Mouse (Mus musculus): Measurements from ENCODE around the gene Kncn. TPM values are rescaled to one million over a fixed set of nuclear protein-coding genes. Genes with fewer than 3 reads are reported as not detected.
A peak's percentile ranks its signal among the peaks of the same experiment; 100 is the strongest.

Kncn gene
- polyA plus RNA-seq, 1 experiment = not detected

DNA sequence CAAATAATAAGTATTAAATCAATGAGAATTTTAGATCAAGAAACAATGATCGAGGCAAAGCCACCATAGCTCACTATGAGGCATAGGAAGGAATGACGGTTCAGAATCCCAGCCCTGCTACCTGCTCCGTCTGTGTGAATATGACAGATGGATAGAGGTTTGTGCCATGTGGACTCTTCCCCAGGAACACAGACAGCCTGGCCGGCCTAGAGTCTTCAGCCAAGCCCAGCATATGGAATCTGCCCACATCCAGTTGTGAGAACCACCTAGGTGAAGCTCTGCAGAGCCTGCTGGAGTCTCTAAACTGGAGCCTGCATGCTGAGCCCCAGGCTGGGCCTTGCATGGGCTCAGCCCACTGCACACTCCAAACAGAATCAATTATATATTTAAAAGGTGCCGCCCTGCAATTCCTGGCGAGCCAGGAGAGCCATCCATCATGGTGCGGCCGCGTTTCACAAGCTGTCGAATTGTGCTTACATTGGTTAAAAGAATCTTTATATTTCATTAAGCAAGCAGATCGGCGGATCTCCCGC lies 47.4 kb downstream of the Kncn start:
- Histone ChIP-seq H3K36me3 (ENCODE audit: control insufficient read depth, insufficient read depth, low read length) (no peaks in the 10 kb centered on the region), H3K4me3 (ENCODE audit: insufficient read depth, low read depth, low read length) (no peak overlapping the region), H3K27me3 (replicated peaks; ENCODE audit: control insufficient read depth, insufficient read depth, low read length) (peaks cover 4% of the 10 kb centered on the region; the same call in 1 of the 2 replicates), H3K27ac (ENCODE audit: insufficient read depth, low read depth, low read length) (no peak overlapping the region), H3K4me1 (ENCODE audit: control insufficient read depth, insufficient read depth, low read length) (no peaks in the 10 kb centered on the region)
- no peak for DNase-seq
- 43% methylated on average over 13 of the region's 13 CpGs for WGBS
- no peak for TF ChIP-seq POLR2A (IDR thresholded peaks at IDR 0.05; ENCODE audit: low read depth, low read length)
- no peak for TF ChIP-seq CTCF (conservative IDR thresholded peaks at IDR 0.05; ENCODE audit: insufficient read depth, insufficient read length, low read depth, low read length)

DNA sequence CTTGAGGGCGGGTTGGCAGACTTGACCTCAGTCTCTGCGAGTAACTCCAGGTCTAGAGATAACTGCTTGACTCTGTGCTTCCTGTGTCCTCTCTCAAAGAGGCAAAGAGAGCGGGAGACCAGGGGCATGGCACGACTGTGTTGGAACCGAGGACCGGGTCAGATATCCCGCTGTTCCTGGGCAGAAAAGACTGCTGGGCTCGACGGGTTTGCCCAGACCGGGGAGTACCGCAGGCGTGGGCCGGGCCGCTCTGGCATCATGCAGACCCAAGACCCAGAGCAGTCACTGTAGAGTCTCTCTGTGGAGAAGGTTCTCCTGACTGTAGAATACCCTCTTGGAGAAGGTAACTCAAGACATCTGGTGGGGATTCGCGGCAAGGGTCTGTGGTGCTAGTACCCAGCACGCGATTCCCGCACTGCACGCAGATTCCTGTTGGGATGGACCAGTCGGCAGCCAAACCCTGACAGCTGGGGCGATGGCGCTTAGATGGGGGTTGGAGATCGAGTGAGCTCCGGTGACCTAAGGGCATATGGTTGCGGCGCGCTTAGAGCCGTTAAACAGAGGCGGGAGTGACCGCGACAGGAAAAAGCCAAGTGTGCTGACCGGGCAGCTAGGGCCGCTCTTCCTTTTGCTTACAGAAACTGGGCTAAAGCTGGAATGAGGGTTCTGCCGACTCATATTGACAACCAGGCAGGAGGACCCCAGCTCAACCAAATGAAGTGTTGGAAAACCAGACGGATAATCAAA lies 51.8 kb downstream of the Kncn start:
- H3K4me1 ChIP-seq (ENCODE audit: control insufficient read depth, insufficient read depth, low read length) = no peaks in the 10 kb centered on the region
- TF ChIP-seq CTCF (conservative IDR thresholded peaks at IDR 0.05; ENCODE audit: insufficient read depth, insufficient read length, low read depth, low read length) (no peak), POLR2A (IDR thresholded peaks at IDR 0.05; ENCODE audit: low read depth, low read length) (no peak)
- WGBS = 3% methylated on average over 36 of the region's 36 CpGs

DNA sequence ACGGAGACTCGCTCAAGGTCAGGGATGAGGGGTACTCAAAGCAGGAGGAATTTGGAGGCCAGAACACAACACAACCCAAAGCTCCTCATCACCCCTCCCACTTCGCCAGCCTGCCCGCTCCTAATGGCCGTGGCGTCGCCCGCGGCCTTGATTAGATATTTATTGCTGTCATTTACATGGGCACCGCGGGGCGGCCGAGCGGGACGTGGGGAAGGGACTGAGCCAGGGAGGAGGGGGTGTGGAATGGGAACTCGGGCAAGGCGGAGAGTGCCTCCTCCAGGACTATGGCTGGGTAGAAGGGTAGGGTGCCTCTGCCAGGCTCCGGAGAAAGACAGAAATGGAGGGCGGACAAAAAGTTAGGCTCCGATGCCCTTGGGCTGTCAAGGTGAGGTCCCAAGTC lies 52.4 kb downstream of the Kncn start:
- peaks cover 8% of the 10 kb centered on the region for H3K27me3 ChIP-seq (replicated peaks; ENCODE audit: control insufficient read depth, insufficient read depth, low read length)

More for the DNA sequence above, 51.8 kb downstream of the Kncn start:
- Histone ChIP-seq H3K36me3 (ENCODE audit: control insufficient read depth, insufficient read depth, low read length) (no peaks in the 10 kb centered on the region), H3K27me3 (replicated peaks; ENCODE audit: control insufficient read depth, insufficient read depth, low read length) (peaks cover 8% of the 10 kb centered on the region), H3K4me3 (ENCODE audit: insufficient read depth, low read depth, low read length) (no peak overlapping the region), H3K27ac (ENCODE audit: insufficient read depth, low read depth, low read length) (no peak overlapping the region)
- no peak for DNase-seq

GRCm38 (mm10) chr4:115937061-115937976 lies 53.1 kb downstream of the Kncn start:
- TF ChIP-seq POLR2A (IDR thresholded peaks at IDR 0.05; ENCODE audit: low read depth, low read length) (no peak), CTCF (conservative IDR thresholded peaks at IDR 0.05; ENCODE audit: insufficient read depth, insufficient read length, low read depth, low read length) (no peak)
- no peak for DNase-seq
- Histone ChIP-seq H3K4me3 (ENCODE audit: insufficient read depth, low read depth, low read length) (no peak overlapping the region), H3K4me1 (ENCODE audit: control insufficient read depth, insufficient read depth, low read length) (no peaks in the 10 kb centered on the region), H3K27ac (ENCODE audit: insufficient read depth, low read depth, low read length) (no peak overlapping the region), H3K27me3 (replicated peaks; ENCODE audit: control insufficient read depth, insufficient read depth, low read length) (peaks cover 5% of the 10 kb centered on the region), H3K36me3 (ENCODE audit: control insufficient read depth, insufficient read depth, low read length) (no peaks in the 10 kb centered on the region)
- WGBS = 11% methylated on average over 19 of the region's 19 CpGs

More for the DNA sequence above, 52.4 kb downstream of the Kncn start:
- H3K4me1 ChIP-seq (ENCODE audit: control insufficient read depth, insufficient read depth, low read length) = no peaks in the 10 kb centered on the region
- 3% methylated on average over 20 of the region's 20 CpGs for WGBS
- no peak overlapping the region for H3K27ac ChIP-seq (ENCODE audit: insufficient read depth, low read depth, low read length)
- no peaks in the 10 kb centered on the region for H3K36me3 ChIP-seq (ENCODE audit: control insufficient read depth, insufficient read depth, low read length)
- H3K4me3 ChIP-seq (ENCODE audit: insufficient read depth, low read depth, low read length) = no peak overlapping the region
- no peak for DNase-seq
- TF ChIP-seq POLR2A (IDR thresholded peaks at IDR 0.05; ENCODE audit: low read depth, low read length) (no peak), CTCF (conservative IDR thresholded peaks at IDR 0.05; ENCODE audit: insufficient read depth, insufficient read length, low read depth, low read length) (no peak)

DNA sequence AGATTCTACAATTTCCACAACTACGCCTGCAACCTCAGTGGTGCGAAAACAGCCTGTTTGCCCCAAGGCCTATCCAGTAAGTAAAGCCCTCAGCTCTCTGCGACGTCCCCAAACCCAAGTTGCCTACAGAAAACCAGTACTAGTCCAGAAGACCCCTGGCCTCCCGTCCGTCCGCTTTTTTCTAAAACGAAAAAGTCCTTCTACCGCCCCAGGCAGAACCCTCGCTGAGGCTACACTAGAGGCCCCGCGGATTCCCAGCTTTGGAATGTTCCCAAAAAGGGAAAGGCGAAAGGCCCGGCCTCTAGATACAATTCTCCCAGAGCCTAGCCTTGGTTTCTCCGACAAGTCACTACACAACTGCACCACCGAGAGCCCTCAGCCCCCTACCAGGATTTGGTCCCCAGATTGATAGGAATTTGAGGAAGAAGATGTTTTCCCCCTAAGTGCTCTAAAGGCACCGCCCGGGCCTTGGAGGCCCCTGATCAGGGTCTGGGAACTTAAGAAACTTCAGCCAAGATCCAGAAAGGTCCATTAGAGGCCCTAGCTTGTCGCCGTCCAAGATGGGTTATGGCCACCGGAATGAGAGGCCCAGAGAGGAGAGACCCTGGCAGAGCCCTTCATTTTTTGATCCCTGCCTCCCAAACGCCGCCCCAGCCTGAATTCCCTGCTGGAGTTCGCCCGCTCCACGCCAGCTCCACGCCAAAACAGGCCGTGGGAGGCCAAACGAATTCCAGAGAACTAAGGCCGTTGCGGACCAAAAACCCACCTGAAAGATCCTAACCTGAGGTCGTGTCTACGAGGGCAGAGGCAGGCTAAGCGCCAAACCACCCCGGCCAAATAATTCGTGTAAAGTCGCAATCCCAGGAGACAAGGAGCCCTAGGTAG lies 54.3 kb downstream of the Kncn start:
- H3K4me3 ChIP-seq (ENCODE audit: insufficient read depth, low read depth, low read length) = no peak overlapping the region
- peaks cover 5% of the 10 kb centered on the region for H3K27me3 ChIP-seq (replicated peaks; ENCODE audit: control insufficient read depth, insufficient read depth, low read length)

More for the DNA sequence above, 54.3 kb downstream of the Kncn start:
- H3K27ac ChIP-seq (ENCODE audit: insufficient read depth, low read depth, low read length) = no peak overlapping the region
- H3K36me3 ChIP-seq (ENCODE audit: control insufficient read depth, insufficient read depth, low read length) = no peaks in the 10 kb centered on the region
- TF ChIP-seq CTCF (conservative IDR thresholded peaks at IDR 0.05; ENCODE audit: insufficient read depth, insufficient read length, low read depth, low read length) (no peak), POLR2A (IDR thresholded peaks at IDR 0.05; ENCODE audit: low read depth, low read length) (no peak)
- DNase-seq = peak; percentile 34
- H3K4me1 ChIP-seq (ENCODE audit: control insufficient read depth, insufficient read depth, low read length) = no peaks in the 10 kb centered on the region
- WGBS = 8% methylated on average over 37 of the region's 37 CpGs

Other genes with a start within 250 kb of the Kncn start
- 329 and 340 TPM in 2 replicates for gene Cyp4b1, start 236.7 kb upstream of the Kncn start, polyA plus RNA-seq (2012; rRNA removed)
- gene Efcab14, start 146.7 kb upstream of the Kncn start, polyA plus RNA-seq (2012; rRNA removed) = 26.4 and 27.9 TPM in 2 replicates
- gene Tex38, start 103.4 kb upstream of the Kncn start, polyA plus RNA-seq (2012; rRNA removed) = 0.47 and 0.49 TPM in 2 replicates
- gene Atpaf1, start 99.6 kb upstream of the Kncn start, polyA plus RNA-seq (2012; rRNA removed) = 35.0 and 43.2 TPM in 2 replicates
- gene Mob3c, start 56.3 kb upstream of the Kncn start, polyA plus RNA-seq (2012; rRNA removed) = 17.8 and 18.5 TPM in 2 replicates
- gene Mknk1, start 45.2 kb upstream of the Kncn start, polyA plus RNA-seq (2012; rRNA removed) = 30.6 and 33.8 TPM in 2 replicates
- not detected in 2 replicates for gene 6430628N08Rik, start 6.3 kb downstream of the Kncn start, polyA plus RNA-seq (2012; rRNA removed)
- not detected in 2 replicates for gene Dmbx1, start 55.5 kb downstream of the Kncn start, polyA plus RNA-seq (2012; rRNA removed)
- gene Faah, start 133.5 kb downstream of the Kncn start, polyA plus RNA-seq (2012; rRNA removed) = 34.7 and 38.6 TPM in 2 replicates
- gene Nsun4, start 169.5 kb downstream of the Kncn start, polyA plus RNA-seq (2012; rRNA removed) = 14.5 and 16.7 TPM in 2 replicates
- 355 and 608 TPM in 2 replicates for gene Uqcrh, start 190.7 kb downstream of the Kncn start, polyA plus RNA-seq (2012; rRNA removed)
- gene Lrrc41, start 190.9 kb downstream of the Kncn start, polyA plus RNA-seq (2012; rRNA removed) = 47.3 and 56.4 TPM in 2 replicates
- 0.31 and 0.33 TPM in 2 replicates for gene Rad54l, start 239.3 kb downstream of the Kncn start, polyA plus RNA-seq (2012; rRNA removed)
- 46.0 and 52.5 TPM in 2 replicates for gene Pomgnt1, start 239.4 kb downstream of the Kncn start, polyA plus RNA-seq (2012; rRNA removed)

Measured in kidney, adult 2 months (tissue).